Mouse (Mus musculus) embryo, embryonic 10 days (tissue): Measurements from ENCODE around the gene Olfr202.
"Not testable (repeated sequence)": the region's sequence is repeated elsewhere in the genome, so short reads cannot be mapped to it uniquely, and the experiment has no call there.

Experiments
- DNase-seq: peaks from one replicate; pipeline ENCODE4 v3.0.0-alpha.2; 2015; ENCODE audit warnings: low spot score

Gene Olfr202

DNA sequence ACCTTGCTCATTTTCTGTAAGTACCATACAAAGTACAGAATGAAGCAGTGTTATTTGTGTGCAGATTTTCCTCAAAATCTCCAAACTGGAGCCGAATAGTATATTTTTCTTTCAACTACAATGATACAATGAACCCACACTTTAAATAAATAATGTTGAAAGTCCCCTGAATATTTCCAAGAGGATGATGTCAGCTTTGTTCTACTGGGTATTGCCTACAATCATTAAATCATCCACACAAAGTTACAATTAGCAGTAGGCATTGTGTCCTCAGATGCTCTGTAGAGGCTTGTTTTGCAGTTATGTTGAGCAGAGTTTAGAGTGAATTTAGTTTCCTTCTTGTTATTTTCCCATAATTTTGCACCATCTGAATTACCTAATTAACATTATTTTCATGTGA, at the start of gene Olfr202:
Gene Olfr202, minus strand, starts transcription at position 101 of the 400 bp plus-strand sequence.
- DNase-seq, result no peak

- no peak for DNase-seq
Measured at GRCm38 (mm10) chr16:59331038-59331437, 44.4 kb upstream of the Olfr202 start, which contains the start of gene Olfr205. Gene Olfr205, minus strand, starts transcription at chr16:59331138.

DNA sequence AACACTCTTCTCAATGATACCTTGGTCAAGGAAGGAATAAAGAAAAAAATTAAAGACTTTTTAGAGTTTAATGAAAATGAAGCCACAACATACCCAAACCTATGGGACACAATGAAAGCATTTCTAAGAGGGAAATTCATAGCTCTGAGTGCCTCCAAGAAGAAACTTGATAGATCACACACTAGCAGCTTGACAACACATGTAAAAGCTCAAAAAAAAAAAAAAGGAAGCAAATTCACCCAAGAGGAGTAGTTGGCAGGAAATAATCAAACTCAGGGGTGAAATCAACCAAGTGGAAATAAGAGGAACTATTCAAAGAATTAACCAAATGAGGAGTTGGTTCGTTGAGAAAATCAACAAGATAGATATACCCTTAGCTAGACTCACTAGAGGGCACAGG, 36.7 kb upstream of the Olfr202 start:
- DNase-seq, result not testable (repeated sequence)

- DNase-seq, result no peak
Measured at GRCm38 (mm10) chr16:59318148-59318547, 31.6 kb upstream of the Olfr202 start, which contains the start of gene Olfr204. Gene Olfr204, minus strand, starts transcription at chr16:59318248.

GRCm38 (mm10) chr16:59298581-59298980, 12.0 kb upstream of the Olfr202 start, which contains the start of gene Olfr203:
Gene Olfr203, plus strand, starts transcription at chr16:59298881.
- DNase-seq, result no peak

DNA sequence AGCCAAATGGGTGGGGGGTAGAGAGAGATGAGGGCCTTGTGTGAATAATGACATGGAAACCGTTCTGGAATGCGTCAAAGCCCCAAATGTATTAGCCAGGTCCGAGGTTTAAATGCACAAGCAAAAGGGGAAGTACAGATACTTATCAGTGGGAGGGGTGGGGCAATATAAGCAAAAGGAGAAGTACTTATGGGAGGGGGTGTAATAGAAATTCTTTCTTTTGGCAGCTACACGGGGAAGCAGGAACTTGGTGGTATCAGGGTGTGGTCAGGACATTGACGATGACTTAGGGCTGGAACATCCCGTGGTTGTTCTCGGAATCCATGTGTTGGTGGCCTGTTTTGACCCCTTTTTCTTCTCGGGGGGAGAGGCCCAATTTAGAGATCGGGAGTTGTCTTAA, 983 bp upstream of the Olfr202 start:
- DNase-seq, result not testable (repeated sequence)

- no peak for DNase-seq
Measured at GRCm38 (mm10) chr16:59283476-59283875, 3.1 kb downstream of the Olfr202 start.

DNA sequence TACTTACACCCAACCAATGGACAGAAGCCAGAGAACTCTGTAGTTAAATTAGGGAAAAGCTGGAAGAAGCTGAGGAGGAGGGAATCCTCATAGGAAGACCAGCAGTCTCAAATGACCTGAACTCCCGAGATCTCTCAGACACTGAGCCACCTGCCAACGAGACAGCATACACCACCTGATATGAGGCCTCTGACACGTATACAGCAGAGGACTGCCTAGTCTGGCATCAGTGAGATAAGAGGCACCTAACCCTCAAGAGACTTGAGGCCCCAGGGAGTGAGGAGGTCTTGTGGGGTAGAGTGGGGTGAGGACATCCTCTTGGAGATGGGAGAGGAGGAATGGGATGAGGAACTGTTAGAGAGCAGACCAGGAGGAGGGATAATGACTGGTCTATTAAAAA, 6.1 kb downstream of the Olfr202 start:
- no peak for DNase-seq

GRCm38 (mm10) chr16:59272532-59272931, 14.1 kb downstream of the Olfr202 start, which contains the start of gene Olfr201:
Gene Olfr201, minus strand, starts transcription at chr16:59272632.
- not testable (repeated sequence) for DNase-seq

GRCm38 (mm10) chr16:59269097-59269496, 17.5 kb downstream of the Olfr202 start:
- DNase-seq, result not testable (repeated sequence)

GRCm38 (mm10) chr16:59249684-59250083, 36.9 kb downstream of the Olfr202 start:
- DNase-seq, result no peak
